Mouse (Mus musculus): Measurements from ENCODE around the gene Sestd1. TPM values are rescaled to one million over a fixed set of nuclear protein-coding genes. Genes with fewer than 3 reads are reported as not detected.

Sestd1 gene
- total RNA-seq, 1 experiment from 2014 or later: 12.2 TPM

GRCm38 (mm10) chr2:77242248-77242647 lies 38.1 kb downstream of the Sestd1 start:
- no peak for ATAC-seq (replicated peaks; ENCODE audit: insufficient number of reproducible peaks, low FRiP score, low TSS enrichment, poor library complexity, severe bottlenecking)

GRCm38 (mm10) chr2:77238607-77239006 lies 41.8 kb downstream of the Sestd1 start:
- ATAC-seq (replicated peaks; ENCODE audit: insufficient number of reproducible peaks, low FRiP score, low TSS enrichment, poor library complexity, severe bottlenecking): no peak

GRCm38 (mm10) chr2:77238046-77238445 lies 42.3 kb downstream of the Sestd1 start:
- ATAC-seq (replicated peaks; ENCODE audit: insufficient number of reproducible peaks, low FRiP score, low TSS enrichment, poor library complexity, severe bottlenecking): no peak

- no peak for ATAC-seq (replicated peaks; ENCODE audit: insufficient number of reproducible peaks, low FRiP score, low TSS enrichment, poor library complexity, severe bottlenecking)
These were observed 43.5 kb downstream of the Sestd1 start for GRCm38 (mm10) chr2:77236860-77237259.

GRCm38 (mm10) chr2:77235896-77236295 lies 44.5 kb downstream of the Sestd1 start:
- ATAC-seq (replicated peaks; ENCODE audit: insufficient number of reproducible peaks, low FRiP score, low TSS enrichment, poor library complexity, severe bottlenecking): no peak

GRCm38 (mm10) chr2:77232604-77233003 lies 47.8 kb downstream of the Sestd1 start:
- ATAC-seq (replicated peaks; ENCODE audit: insufficient number of reproducible peaks, low FRiP score, low TSS enrichment, poor library complexity, severe bottlenecking): no peak

- no peak for ATAC-seq (replicated peaks; ENCODE audit: insufficient number of reproducible peaks, low FRiP score, low TSS enrichment, poor library complexity, severe bottlenecking)
These were observed 59.4 kb downstream of the Sestd1 start for GRCm38 (mm10) chr2:77220960-77221359.

GRCm38 (mm10) chr2:77212885-77213284 lies 67.5 kb downstream of the Sestd1 start:
- ATAC-seq (replicated peaks; ENCODE audit: insufficient number of reproducible peaks, low FRiP score, low TSS enrichment, poor library complexity, severe bottlenecking): no peak

GRCm38 (mm10) chr2:77206951-77207350 lies 73.4 kb downstream of the Sestd1 start:
- no peak for ATAC-seq (replicated peaks; ENCODE audit: insufficient number of reproducible peaks, low FRiP score, low TSS enrichment, poor library complexity, severe bottlenecking)

GRCm38 (mm10) chr2:77203916-77204315 lies 76.5 kb downstream of the Sestd1 start:
- ATAC-seq (replicated peaks; ENCODE audit: insufficient number of reproducible peaks, low FRiP score, low TSS enrichment, poor library complexity, severe bottlenecking): no peak

- ATAC-seq (replicated peaks; ENCODE audit: insufficient number of reproducible peaks, low FRiP score, low TSS enrichment, poor library complexity, severe bottlenecking): no peak
These were observed 78.5 kb downstream of the Sestd1 start for GRCm38 (mm10) chr2:77201900-77202299.

- no peak for ATAC-seq (replicated peaks; ENCODE audit: insufficient number of reproducible peaks, low FRiP score, low TSS enrichment, poor library complexity, severe bottlenecking)
These were observed 79.3 kb downstream of the Sestd1 start for GRCm38 (mm10) chr2:77200958-77201614.

- no peak for ATAC-seq (replicated peaks; ENCODE audit: insufficient number of reproducible peaks, low FRiP score, low TSS enrichment, poor library complexity, severe bottlenecking)
These were observed 80.0 kb downstream of the Sestd1 start for GRCm38 (mm10) chr2:77200379-77200778.

- ATAC-seq (replicated peaks; ENCODE audit: insufficient number of reproducible peaks, low FRiP score, low TSS enrichment, poor library complexity, severe bottlenecking): no peak
These were observed 82.1 kb downstream of the Sestd1 start for GRCm38 (mm10) chr2:77198246-77198645.

GRCm38 (mm10) chr2:77196819-77197218 lies 83.6 kb downstream of the Sestd1 start:
- no peak for ATAC-seq (replicated peaks; ENCODE audit: insufficient number of reproducible peaks, low FRiP score, low TSS enrichment, poor library complexity, severe bottlenecking)

- no peak for ATAC-seq (replicated peaks; ENCODE audit: insufficient number of reproducible peaks, low FRiP score, low TSS enrichment, poor library complexity, severe bottlenecking)
These were observed 85.3 kb downstream of the Sestd1 start for GRCm38 (mm10) chr2:77195056-77195455.

GRCm38 (mm10) chr2:77191811-77192210 lies 88.6 kb downstream of the Sestd1 start:
- ATAC-seq (replicated peaks; ENCODE audit: insufficient number of reproducible peaks, low FRiP score, low TSS enrichment, poor library complexity, severe bottlenecking): no peak

GRCm38 (mm10) chr2:77190891-77191290 lies 89.5 kb downstream of the Sestd1 start:
- no peak for ATAC-seq (replicated peaks; ENCODE audit: insufficient number of reproducible peaks, low FRiP score, low TSS enrichment, poor library complexity, severe bottlenecking)

- no peak for ATAC-seq (replicated peaks; ENCODE audit: insufficient number of reproducible peaks, low FRiP score, low TSS enrichment, poor library complexity, severe bottlenecking)
These were observed 90.1 kb downstream of the Sestd1 start for GRCm38 (mm10) chr2:77190301-77190700.

- no peak for ATAC-seq (replicated peaks; ENCODE audit: insufficient number of reproducible peaks, low FRiP score, low TSS enrichment, poor library complexity, severe bottlenecking)
These were observed 90.7 kb downstream of the Sestd1 start for GRCm38 (mm10) chr2:77189671-77190070.

- no peak for ATAC-seq (replicated peaks; ENCODE audit: insufficient number of reproducible peaks, low FRiP score, low TSS enrichment, poor library complexity, severe bottlenecking)
These were observed 92.9 kb downstream of the Sestd1 start for GRCm38 (mm10) chr2:77187501-77187900.
